29 mouse cellular contexts compared by ENCODE assay signal in the genomic region with DNA sequence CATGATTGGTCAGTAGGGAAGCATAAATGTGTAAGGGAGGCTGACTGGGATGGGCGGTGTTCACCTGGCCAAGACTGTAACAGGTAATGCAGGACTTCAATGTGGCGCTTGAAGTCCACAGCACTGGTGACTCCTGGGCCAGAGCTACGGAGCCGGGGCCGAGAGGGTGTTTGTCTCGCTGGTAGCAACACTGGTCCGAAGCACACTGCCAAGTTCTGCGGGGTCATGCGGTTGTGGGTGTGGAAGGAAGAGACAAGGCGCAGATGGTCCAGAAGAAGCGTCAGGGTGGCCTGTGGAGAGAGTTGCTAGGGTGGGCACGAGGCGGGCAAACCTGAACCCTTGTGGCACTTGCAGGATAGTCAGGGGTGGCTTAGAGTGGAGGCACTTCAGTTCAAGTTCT. TPM values are rescaled to one million over a fixed set of nuclear protein-coding genes. Genes with fewer than 3 reads are reported as not detected.
"Had no signal": no experiment of that assay in that cellular context is flagged by ENCODE, and none has a peak within 500 bp of the region (broad histone marks: within the 10 kb centered on the region; RNA-seq: fewer than 3 reads in every experiment).

No protein-coding gene starts in this region.

- H3K4me3 ChIP-seq: kidney, embryonic 15.5 days; left cerebral cortex, adult 2 months; limb, embryonic 10.5 days; limb, embryonic 13.5 days; liver, embryonic 12.5 days; liver, embryonic 15.5 days; lung, embryonic 15.5 days had no signal

- DNase-seq: kidney, adult 8-10 months; kidney, postnatal 10 days; kidney, postnatal 36 days; layer of hippocampus, postnatal 36 days; liver; lung, adult 18-20 months; lung, postnatal 10 days; lung, postnatal 36 days; midbrain, embryonic 14.5 days; right cerebral cortex, adult 18-20 months; right cerebral cortex, postnatal 14 days; right cerebral cortex, postnatal 4 days had no signal

- H3K9ac ChIP-seq: kidney, embryonic 15.5 days; limb, embryonic 13.5 days; liver, embryonic 12.5 days; liver, embryonic 15.5 days; lung, embryonic 15.5 days had no signal

- H3K4me1 ChIP-seq: liver, embryonic 12.5 days; liver, embryonic 15.5 days had no signal

- H3K9me3 ChIP-seq: kidney, embryonic 15.5 days; limb, embryonic 10.5 days; limb, embryonic 13.5 days; liver, embryonic 12.5 days; liver, embryonic 15.5 days; lung, embryonic 15.5 days had no signal

- H3K27me3 ChIP-seq: kidney, embryonic 15.5 days; limb, embryonic 13.5 days; lung, embryonic 15.5 days had no signal

- H3K27ac ChIP-seq: kidney, embryonic 15.5 days; left cerebral cortex, adult 2 months; limb, embryonic 10.5 days; limb, embryonic 13.5 days; liver, embryonic 12.5 days; liver, embryonic 15.5 days; lung, embryonic 15.5 days; stomach, postnatal 0 days had no signal

RNA-seq across cellular contexts. Expression of a gene that starts 5.7 kb away (rescaled TPM):
- total RNA-seq: megakaryocyte-erythroid progenitor cell, adult 5-6 weeks had no signal

RNA-seq across cellular contexts. Expression of a gene that starts 31.8 kb away (rescaled TPM):
- total RNA-seq: layer of hippocampus, adult 8-10 months; layer of hippocampus, postnatal 10 days; layer of hippocampus, postnatal 36 days; left cerebral cortex, adult 2 months; left cerebral cortex, postnatal 14 days; megakaryocyte-erythroid progenitor cell, adult 5-6 weeks; midbrain, postnatal 0 days had no signal
- polyA plus RNA-seq: kidney, embryonic 15.5 days; limb, embryonic 10.5 days; limb, embryonic 13.5 days; liver, embryonic 12.5 days; liver, embryonic 15.5 days; lung, embryonic 15.5 days; midbrain, embryonic 11.5 days; midbrain, embryonic 14.5 days; midbrain, postnatal 0 days; neural tube, embryonic 11.5 days; neural tube, embryonic 14.5 days; stomach, embryonic 14.5 days; stomach, postnatal 0 days had no signal
